Mouse (Mus musculus) stomach, postnatal 0 days (tissue): Measurements from ENCODE around the gene Ak8. TPM values are rescaled to one million over a fixed set of nuclear protein-coding genes. Genes with fewer than 3 reads are reported as not detected.

Experiments used
- ATAC-seq: fragments of 200-750 bp; cut with Nextera tagmentation; 2 replicates; pipeline ENCODE4 v1.8.0; 2017; ENCODE audit not compliant: low FRiP score, low TSS enrichment
- DNase-seq: peaks from one replicate; pipeline ENCODE4 v3.0.0-alpha.2; 2016; ENCODE audit warnings: low spot score
- H3K27ac ChIP-seq: fragments of 300-500 bp; sonication (generic); replicated peaks from 2 replicates; pipeline ENCODE4 v1.5.1; 2014; ENCODE audit warnings: mild to moderate bottlenecking, control low read depth
- H3K27me3 ChIP-seq: fragments of 300-500 bp; sonication (generic); 2 replicates; pipeline ENCODE4 v1.6.1; 2014; ENCODE audit warnings: low read length; ENCODE audit not compliant: control insufficient read depth, insufficient read depth
- H3K36me3 ChIP-seq: fragments of 300-500 bp; sonication (generic); 2 replicates; pipeline ENCODE4 v1.6.1; 2014; ENCODE audit warnings: low read length, mixed read lengths; ENCODE audit not compliant: control insufficient read depth, insufficient read depth
- H3K4me1 ChIP-seq: fragments of 300-500 bp; sonication (generic); replicated peaks from 2 replicates; pipeline ENCODE4 v1.6.1; 2014; ENCODE audit warnings: antibody characterized with exemption; ENCODE audit not compliant: control insufficient read depth, insufficient read depth
- H3K4me2 ChIP-seq: fragments of 300-500 bp; sonication (generic); replicated peaks from 2 replicates; pipeline ENCODE4 v1.6.1; 2014; ENCODE audit warnings: low read depth, mild to moderate bottlenecking, control low read depth, moderate library complexity
- H3K4me3 ChIP-seq: fragments of 300-500 bp; sonication (generic); 2 replicates; pipeline ENCODE4 v1.5.1; 2014; ENCODE audit warnings: low read depth, low read length, control low read depth
- H3K9ac ChIP-seq: fragments of 300-500 bp; sonication (generic); 2 replicates; pipeline ENCODE4 v1.6.1; 2014; ENCODE audit warnings: mild to moderate bottlenecking, low read length, control low read depth, mixed read lengths
- H3K9me3 ChIP-seq: fragments of 300-500 bp; sonication (generic); 2 replicates; pipeline ENCODE4 v1.6.1; 2016; ENCODE audit warnings: low read length; ENCODE audit not compliant: control insufficient read depth
- CTCF ChIP-seq: IDR thresholded peaks from 2 replicates; pipeline ENCODE4 v1.5.1; 2016; ENCODE audit warnings: antibody characterized with exemption, low read depth, mild to moderate bottlenecking, moderate library complexity
- EP300 ChIP-seq: optimal IDR thresholded peaks from 2 replicates; pipeline ENCODE3; 2016; ENCODE audit warnings: antibody characterized with exemption
- WGBS: fragments of 180-500 bp; shearing (Covaris S2); extraction: QIAGEN DNeasy Blood & Tissue Kit; methylation state at CpG from one replicate; pipeline ENCODE4 v1.1.7; 2014; 5-methylcytosine and 5-hydroxymethylcytosine counted together
- polyA plus RNA-seq: library from polyadenylated mRNA; unstranded; fragments of >200 nt; fragmentation: Nextera tagmentation; extraction: Ambion mirVana; gene quantifications from 2 replicates; pipeline ENCODE4 v1.2.1, GENCODE M21; 2015

Ak8 gene
- polyA plus RNA-seq, 1 experiment from 2014 or later = 0.29 TPM

DNA sequence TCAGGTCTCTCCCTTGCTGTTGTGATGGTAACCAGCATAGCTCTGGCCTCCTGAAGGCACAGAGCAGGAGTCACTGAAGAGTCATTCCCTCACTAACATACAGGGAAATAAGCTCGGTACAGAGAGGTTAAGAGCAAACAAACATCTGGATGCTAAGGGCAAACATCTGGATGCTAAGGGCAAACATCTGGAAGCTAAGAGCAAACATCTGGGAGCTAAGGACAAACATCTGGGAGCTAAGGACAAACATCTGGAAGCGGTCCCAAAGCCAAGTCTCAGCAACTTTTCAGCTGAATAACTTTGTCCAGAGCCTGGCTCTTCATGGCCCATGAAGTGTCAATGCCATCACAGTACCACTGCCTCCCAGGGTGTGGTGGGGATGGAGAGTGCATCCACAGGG is 99.6 kb downstream of the Ak8 start:
- ATAC-seq (no peak), DNase-seq (no peak)
- Histone ChIP-seq H3K4me2 (no peak overlapping the region), H3K4me3 (no peak overlapping the region), H3K27me3 (no peaks in the 10 kb centered on the region), H3K36me3 (no peaks in the 10 kb centered on the region), H3K9me3 (no peaks in the 10 kb centered on the region), H3K27ac (no peak overlapping the region), H3K4me1 (no peaks in the 10 kb centered on the region), H3K9ac (no peak overlapping the region)
- TF ChIP-seq EP300 (no peak), CTCF (no peak)
- WGBS = 47% methylated on average over 2 of the region's 2 CpGs

DNA sequence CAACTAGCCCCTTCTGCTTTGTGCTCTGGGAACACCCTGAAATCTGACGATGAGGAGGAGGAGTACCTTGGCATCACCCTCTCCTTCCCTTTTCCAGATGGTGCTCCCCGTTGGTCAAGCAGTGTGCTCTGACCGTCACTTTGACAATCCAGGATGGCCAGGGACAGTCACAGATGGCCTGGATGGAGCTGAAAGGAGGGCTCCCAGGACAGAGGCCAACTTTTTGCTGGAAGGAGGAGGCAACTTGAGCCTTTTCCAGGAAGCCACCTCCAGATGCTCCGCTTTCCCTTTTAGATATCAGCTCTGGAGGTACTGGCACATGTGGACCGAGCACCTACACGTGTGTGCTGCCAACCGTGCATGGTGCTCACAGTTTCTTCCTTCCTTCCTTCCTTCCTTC is 103.4 kb downstream of the Ak8 start:
- Histone ChIP-seq H3K9ac (no peak overlapping the region), H3K4me1 (no peaks in the 10 kb centered on the region), H3K4me3 (no peak overlapping the region), H3K27ac (no peak overlapping the region), H3K9me3 (no peaks in the 10 kb centered on the region), H3K4me2 (no peak overlapping the region), H3K27me3 (no peaks in the 10 kb centered on the region), H3K36me3 (no peaks in the 10 kb centered on the region)
- DNase-seq (no peak), ATAC-seq (no peak)
- 81% methylated on average over 7 of the region's 7 CpGs for WGBS
- TF ChIP-seq EP300 = no peak
- no peak for TF ChIP-seq CTCF

DNA sequence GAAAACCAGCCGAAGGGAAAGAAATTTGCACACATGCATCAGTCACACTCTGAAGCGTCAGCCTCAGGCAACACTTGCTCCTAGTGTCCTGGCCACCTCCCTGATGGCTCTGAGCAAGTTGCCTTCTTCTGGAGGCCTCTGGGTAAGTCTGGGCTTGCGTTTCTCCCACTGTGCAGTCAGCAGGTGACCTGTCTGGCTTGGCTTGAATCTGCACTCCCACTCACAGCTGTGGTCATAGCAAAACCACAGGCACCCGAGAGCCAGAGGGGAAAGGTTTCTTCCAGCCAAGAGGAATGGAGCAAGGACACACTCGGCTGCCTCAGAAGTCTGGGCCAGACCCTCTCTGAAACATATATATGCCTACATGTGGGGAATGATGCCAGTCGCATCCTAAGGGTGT is 108.9 kb downstream of the Ak8 start:
- TF ChIP-seq CTCF = no peak
- TF ChIP-seq EP300 = no peak
- Histone ChIP-seq H3K4me2 (no peak overlapping the region), H3K9ac (no peak overlapping the region), H3K4me1 (no peaks in the 10 kb centered on the region), H3K27me3 (no peaks in the 10 kb centered on the region), H3K36me3 (no peaks in the 10 kb centered on the region), H3K4me3 (no peak overlapping the region), H3K9me3 (no peaks in the 10 kb centered on the region), H3K27ac (no peak overlapping the region)
- 78% methylated on average over 6 of the region's 6 CpGs for WGBS
- ATAC-seq (no peak), DNase-seq (no peak)

DNA sequence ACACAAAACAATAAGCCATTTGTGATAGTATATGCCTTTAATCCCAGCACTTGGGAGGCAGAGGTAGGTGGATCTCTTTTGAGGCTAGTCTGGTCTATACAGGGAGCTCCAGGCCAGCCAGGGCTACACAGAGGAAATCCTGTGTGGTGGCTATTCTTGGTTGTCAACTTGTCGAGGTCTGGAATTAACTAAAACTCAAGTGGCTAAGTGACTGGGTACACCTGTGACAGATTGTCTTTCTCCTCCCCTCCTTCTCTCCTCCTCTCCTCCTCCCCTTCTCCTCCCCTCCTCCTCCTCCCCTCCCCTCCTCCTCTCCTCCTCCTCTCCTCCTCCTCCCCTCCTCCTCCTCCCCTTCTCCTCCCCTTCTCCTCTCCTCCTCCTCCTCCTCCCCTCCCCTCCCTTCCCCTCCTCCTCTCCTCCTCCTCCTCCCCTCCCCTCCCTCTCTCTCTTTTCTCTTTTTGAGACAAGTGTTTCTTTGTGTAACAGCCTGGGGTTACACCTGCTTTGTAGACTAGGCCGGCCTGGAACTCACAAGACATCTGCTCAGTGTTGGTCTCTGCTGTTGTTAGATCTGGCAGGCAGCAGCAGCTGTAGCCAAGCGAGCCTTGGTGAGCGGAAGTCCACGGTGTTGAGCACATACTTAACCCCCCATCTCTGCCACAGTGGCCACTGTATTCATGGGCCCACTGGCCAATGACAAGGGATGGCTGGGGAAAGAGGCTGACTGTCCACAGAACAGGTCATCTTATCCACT is 110.5 kb downstream of the Ak8 start:
- WGBS = 50% methylated on average over 5 of the region's 5 CpGs
- DNase-seq = no peak
- no peak overlapping the region for H3K4me3 ChIP-seq

DNA sequence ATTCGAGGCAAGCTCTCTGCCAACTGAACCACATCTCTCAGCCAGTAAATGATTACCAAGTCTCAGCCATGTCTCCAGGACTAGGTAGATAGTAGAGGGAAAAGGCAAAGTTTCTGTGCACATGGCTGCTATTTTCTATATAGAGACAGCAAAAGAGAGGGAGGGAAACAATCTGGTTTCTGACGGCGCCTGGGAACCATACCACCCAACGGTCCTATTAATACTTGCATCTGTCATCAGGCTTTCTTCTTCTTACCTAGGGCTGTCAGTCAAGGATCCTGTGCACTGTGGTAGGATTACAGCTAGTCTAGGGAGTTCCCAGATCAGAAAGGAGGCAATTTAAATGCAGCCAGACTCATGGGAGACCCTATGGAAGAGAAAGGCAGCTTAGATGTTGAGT is 118.9 kb downstream of the Ak8 start:
- no peak overlapping the region for H3K4me3 ChIP-seq
- H3K4me2 ChIP-seq = no peak overlapping the region
- H3K27me3 ChIP-seq = no peaks in the 10 kb centered on the region
- H3K9me3 ChIP-seq = no peaks in the 10 kb centered on the region
- WGBS = 61% methylated on average over 4 of the region's 4 CpGs
- H3K9ac ChIP-seq = no peak overlapping the region
- DNase-seq (no peak), ATAC-seq (no peak)
- no peaks in the 10 kb centered on the region for H3K36me3 ChIP-seq
- H3K4me1 ChIP-seq = no peaks in the 10 kb centered on the region
- TF ChIP-seq EP300 (no peak), CTCF (no peak)
- H3K27ac ChIP-seq = no peak overlapping the region

More for the DNA sequence above, 110.5 kb downstream of the Ak8 start:
- no peak overlapping the region for H3K9ac ChIP-seq
- no peaks in the 10 kb centered on the region for H3K36me3 ChIP-seq
- H3K27me3 ChIP-seq = no peaks in the 10 kb centered on the region
- H3K27ac ChIP-seq = no peak overlapping the region
- TF ChIP-seq CTCF (no peak), EP300 (no peak)
- no peaks in the 10 kb centered on the region for H3K4me1 ChIP-seq
- no peaks in the 10 kb centered on the region for H3K9me3 ChIP-seq
- ATAC-seq = no peak
- H3K4me2 ChIP-seq = no peak overlapping the region

GRCm38 (mm10) chr2:28829265-28829664 is 129.3 kb downstream of the Ak8 start:
- Histone ChIP-seq H3K36me3 (peaks cover 38% of the 10 kb centered on the region), H3K4me3 (no peak overlapping the region), H3K9me3 (no peaks in the 10 kb centered on the region), H3K27me3 (no peaks in the 10 kb centered on the region), H3K9ac (no peak overlapping the region), H3K4me1 (no peaks in the 10 kb centered on the region), H3K27ac (no peak overlapping the region), H3K4me2 (no peak overlapping the region)
- ATAC-seq (peak; percentile 85), DNase-seq (peak; percentile 67)
- WGBS = 28% methylated on average over 4 of the region's 4 CpGs
- TF ChIP-seq CTCF (peak; percentile 80), EP300 (no peak)
